Mouse (Mus musculus) gastrocnemius, postnatal 25 days (tissue): ENCODE data around the gene AI854703. TPM values are rescaled to one million over a fixed set of nuclear protein-coding genes. Genes with fewer than 3 reads are reported as not detected.
A peak's percentile ranks its signal among the peaks of the same experiment; 100 is the strongest.

Source experiments
- DNase-seq: peaks from one replicate; pipeline ENCODE4 v3.0.0; 2022
- long read RNA-seq, 2 experiments: library from polyadenylated mRNA; stranded (forward); transcript quantifications; one replicate each; pipeline ENCODE4 v2.0.0; 2021
- total RNA-seq, 2 experiments: library from RNA; stranded (reverse); gene quantifications; 1 replicate in 1 of 2; 2 replicates in 1 of 2; pipeline ENCODE4 v1.2.3; 2021

AI854703 gene
- under 1 TPM; 0.24 to 0.38 TPM for total RNA-seq
- long read RNA-seq, experiment 1, partial matches to known transcripts = 1 of 1 reads
- long read RNA-seq, experiment 1, other reads (novel, unspliced or antisense) = 0 of 1 reads
- long read RNA-seq, experiment 2 = 0 reads

GRCm38 (mm10) chr6:48626464-48626863 lies at the start of gene AI854703:
TSS of gene AI854703 (plus strand) at chr6:48626764.
- DNase-seq = no peak

- DNase-seq = no peak
These were observed 47.8 kb upstream of the AI854703 start for GRCm38 (mm10) chr6:48578736-48579135.

GRCm38 (mm10) chr6:48579215-48579648 lies 47.3 kb upstream of the AI854703 start:
- DNase-seq = no peak

- no peak for DNase-seq
These were observed 45.3 kb upstream of the AI854703 start for GRCm38 (mm10) chr6:48581257-48581656.

- no peak for DNase-seq
These were observed 44.5 kb upstream of the AI854703 start for GRCm38 (mm10) chr6:48582037-48582436.

GRCm38 (mm10) chr6:48589194-48589750 lies 37.3 kb upstream of the AI854703 start, which contains the start of gene Gm45021:
TSS of gene Gm45021 (plus strand) at chr6:48589610.
- DNase-seq = no peak

DNA sequence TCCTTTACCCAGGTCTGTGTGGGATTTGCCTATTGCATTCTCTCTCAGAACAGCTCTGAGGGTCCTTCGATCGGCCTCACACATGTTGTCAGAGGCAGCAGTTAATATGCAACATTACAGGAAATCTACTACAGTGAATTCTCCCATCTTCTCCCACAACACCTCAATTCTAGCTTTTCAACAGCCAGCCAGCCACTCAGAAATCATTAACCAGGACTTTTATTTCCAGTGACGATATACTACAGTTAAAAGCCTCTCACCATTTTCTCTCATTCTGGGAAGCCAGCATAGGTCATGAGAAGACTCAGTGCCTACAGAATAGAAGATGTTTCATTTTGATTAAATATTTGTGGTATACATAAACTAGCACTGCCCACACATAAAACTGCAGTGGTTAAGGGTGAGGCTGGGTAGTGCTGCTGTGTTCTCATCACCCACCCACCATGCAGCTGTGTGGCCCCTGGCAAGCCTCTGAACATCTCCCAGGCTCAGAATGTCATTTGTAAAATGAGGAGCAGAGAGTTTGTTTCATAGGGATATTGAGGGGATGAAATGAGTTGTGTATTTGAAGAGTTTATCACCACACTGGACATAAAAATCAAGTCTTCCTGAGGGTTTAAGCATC lies 35.2 kb upstream of the AI854703 start:
- DNase-seq = no peak

DNA sequence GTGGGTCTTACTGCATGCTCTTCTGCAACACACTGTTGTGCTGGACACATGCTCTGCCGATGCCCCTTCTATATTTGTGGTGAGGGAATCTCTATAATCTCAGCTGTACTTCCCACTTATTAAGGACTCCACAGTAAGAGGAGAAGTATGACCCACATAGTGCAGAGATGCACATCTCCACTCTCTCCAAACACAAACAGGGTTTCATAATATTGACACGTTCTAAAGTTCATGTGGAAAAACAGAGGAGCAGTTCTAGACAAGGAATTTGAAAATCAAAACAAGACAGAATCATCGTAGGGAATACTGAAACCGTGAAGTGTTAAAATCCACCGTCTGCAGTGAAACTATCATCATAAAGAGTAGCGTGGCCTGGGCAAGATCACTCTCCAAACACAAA lies 34.7 kb upstream of the AI854703 start:
- no peak for DNase-seq

- DNase-seq = peak; percentile 92
These were observed 33.2 kb upstream of the AI854703 start, which contains the start of the genes Repin1 and Gm44965 for GRCm38 (mm10) chr6:48593158-48594042. TSS of gene Repin1 (plus strand) at chr6:48593883. TSS of gene Gm44965 (plus strand) at chr6:48593941.

GRCm38 (mm10) chr6:48594043-48594738 lies 32.4 kb upstream of the AI854703 start:
- no peak for DNase-seq

DNA sequence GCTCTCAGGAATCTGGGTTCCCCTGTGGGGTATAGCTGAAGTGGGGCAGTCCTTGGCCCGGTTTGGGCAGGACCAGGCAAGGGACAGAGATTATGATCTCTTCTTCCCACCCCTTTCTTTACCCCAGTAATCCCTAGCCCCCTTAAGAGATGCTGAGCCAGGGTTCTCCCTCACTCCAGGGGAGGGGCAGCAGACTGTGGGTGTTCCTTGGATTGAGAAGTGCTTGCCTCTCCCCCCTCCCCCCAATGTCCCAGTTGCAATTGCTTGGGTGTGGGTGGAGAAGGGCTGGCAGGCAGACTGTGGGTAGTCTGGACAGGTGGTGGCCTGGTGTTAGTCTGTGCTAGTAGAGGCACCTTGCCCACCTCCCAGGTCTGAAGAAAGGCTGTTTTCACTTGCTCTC lies 31.3 kb upstream of the AI854703 start:
- no peak for DNase-seq

DNA sequence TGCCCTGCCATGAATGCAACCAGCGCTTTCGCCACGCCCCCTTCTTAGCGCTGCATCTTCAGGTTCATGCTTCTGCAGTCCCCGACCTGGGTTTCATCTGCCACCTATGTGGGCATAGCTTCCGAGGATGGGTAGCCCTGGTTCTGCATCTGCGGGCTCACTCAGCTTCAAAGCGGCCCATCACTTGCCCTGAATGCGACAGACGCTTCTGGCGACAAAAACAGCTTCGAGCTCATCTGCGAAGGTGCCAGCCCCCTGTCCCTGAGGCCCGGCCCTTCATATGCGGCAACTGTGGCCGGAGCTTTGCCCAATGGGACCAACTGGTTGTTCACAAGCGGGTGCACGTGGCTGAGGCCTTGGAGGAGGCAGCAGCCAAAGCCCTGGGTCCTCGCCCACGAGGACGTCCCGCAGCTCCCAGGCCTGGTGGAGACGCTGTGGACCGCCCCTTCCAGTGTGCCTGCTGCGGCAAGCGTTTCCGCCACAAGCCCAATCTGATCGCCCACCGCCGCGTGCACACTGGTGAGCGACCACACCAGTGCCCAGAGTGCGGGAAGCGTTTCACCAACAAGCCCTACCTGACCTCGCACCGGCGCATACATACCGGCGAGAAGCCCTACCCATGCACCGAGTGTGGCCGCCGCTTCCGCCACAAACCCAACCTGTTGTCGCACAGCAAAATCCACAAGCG lies 29.9 kb upstream of the AI854703 start:
- DNase-seq = no peak

- no peak for DNase-seq
These were observed 29.3 kb upstream of the AI854703 start for GRCm38 (mm10) chr6:48597233-48597625.

GRCm38 (mm10) chr6:48600594-48600993 lies 26.0 kb upstream of the AI854703 start:
- DNase-seq = no peak

- peak; percentile 99 for DNase-seq
These were observed 25.1 kb upstream of the AI854703 start, which contains the start of gene Zfp775 for GRCm38 (mm10) chr6:48601271-48602079. TSS of gene Zfp775 (plus strand) at chr6:48602063.

GRCm38 (mm10) chr6:48602080-48602741 lies 24.4 kb upstream of the AI854703 start:
- peak; percentile 29 for DNase-seq

- DNase-seq = no peak
These were observed 18.4 kb upstream of the AI854703 start for GRCm38 (mm10) chr6:48608124-48608523.

GRCm38 (mm10) chr6:48609512-48609911 lies 17.1 kb upstream of the AI854703 start:
- DNase-seq = no peak

GRCm38 (mm10) chr6:48610657-48611056 lies 15.9 kb upstream of the AI854703 start:
- DNase-seq = no peak

GRCm38 (mm10) chr6:48613464-48613863 lies 13.1 kb upstream of the AI854703 start:
- no peak for DNase-seq
